Mouse (Mus musculus) brain, embryonic 14.5 days (tissue): ENCODE results near the gene Vmn2r96.
"Not testable (repeated sequence)": the region's sequence is repeated elsewhere in the genome, so short reads cannot be mapped to it uniquely, and the experiment has no call there.

Experiments used
- CTCF ChIP-seq: fragments of 200-500 bp; IDR thresholded peaks from 2 replicates; pipeline ENCODE4 v1.5.1; 2012; ENCODE audit warnings: inconsistent platforms, mild to moderate bottlenecking, moderate library complexity, borderline replicate concordance; ENCODE audit not compliant: insufficient read depth, insufficient read length; ENCODE audit errors: extremely low read depth
- POLR2A ChIP-seq: fragments of 200-500 bp; IDR thresholded peaks from 2 replicates; pipeline ENCODE4 v1.6.1; 2012; ENCODE audit warnings: mild to moderate bottlenecking, inconsistent platforms, borderline replicate concordance; ENCODE audit not compliant: poor library complexity, insufficient read depth, insufficient read length, severe bottlenecking; ENCODE audit errors: extremely low read depth

GRCm38 (mm10) chr17:18566186-18566585 is 6.8 kb upstream of the Vmn2r96 start:
- TF ChIP-seq CTCF, POLR2A: not testable (repeated sequence)
